Mouse (Mus musculus) MEL (cell line): Measurements from ENCODE around the gene Letm1. TPM values are rescaled to one million over a fixed set of nuclear protein-coding genes. Genes with fewer than 3 reads are reported as not detected.

Experiments
- DNase-seq: peaks from one replicate; pipeline ENCODE4 v3.0.0; 2011; ENCODE audit warnings: low read depth, low spot score
- H3K27ac ChIP-seq: 2 replicates; pipeline ENCODE4 v1.5.1; 2012; ENCODE audit warnings: low read depth, mild to moderate bottlenecking, control low read depth, low read length, moderate library complexity; ENCODE audit not compliant: control insufficient read depth
- H3K27me3 ChIP-seq, 2 experiments: fragments of 150-350 bp in 1 of 2; sonication (generic) in 1 of 2; 2 replicates each; pipeline ENCODE4 v1.6.1; 2012; ENCODE audit warnings: low read length in 2 of 2, mild to moderate bottlenecking in 2 of 2, improper control_type of control experiment in 1 of 2, moderate library complexity in 1 of 2; ENCODE audit not compliant: insufficient read depth in 2 of 2, control insufficient read depth in 1 of 2
- H3K36me3 ChIP-seq, 2 experiments: 2 replicates each; pipeline ENCODE4 v1.6.1; 2012 to 2014; ENCODE audit warnings: low read length in 2 of 2, improper control_type of control experiment in 1 of 2, inconsistent platforms in 1 of 2, mild to moderate bottlenecking in 1 of 2; ENCODE audit not compliant: insufficient read depth in 2 of 2, control insufficient read depth in 1 of 2
- H3K4me1 ChIP-seq, 2 experiments: fragments of 150-350 bp in 1 of 2; sonication (generic) in 1 of 2; 2 replicates each; pipeline ENCODE4 v1.6.1; 2012; ENCODE audit warnings: low read length in 2 of 2, improper control_type of control experiment in 1 of 2, mild to moderate bottlenecking in 1 of 2; ENCODE audit not compliant: insufficient read depth in 2 of 2, control insufficient read depth in 1 of 2
- H3K4me3 ChIP-seq, 2 experiments: fragments of 150-350 bp in 1 of 2; sonication (generic) in 1 of 2; 2 replicates each; pipeline ENCODE4 v1.5.1; 2012; ENCODE audit warnings: low read depth in 2 of 2, low read length in 2 of 2, mild to moderate bottlenecking in 2 of 2, moderate library complexity in 2 of 2, control low read depth in 1 of 2, improper control_type of control experiment in 1 of 2; ENCODE audit not compliant: control insufficient read depth in 1 of 2, insufficient read depth in 1 of 2
- H3K79me2 ChIP-seq: 2 replicates; pipeline ENCODE4 v1.6.1; 2012; ENCODE audit warnings: mild to moderate bottlenecking, low read length, moderate library complexity; ENCODE audit not compliant: control insufficient read depth, poor library complexity, insufficient read depth
- H3K9ac ChIP-seq: 2 replicates; pipeline ENCODE4 v1.6.1; 2012; ENCODE audit warnings: low read depth, mild to moderate bottlenecking, control low read depth, low read length, moderate library complexity; ENCODE audit not compliant: control insufficient read depth, poor library complexity, severe bottlenecking
- H3K9me3 ChIP-seq: fragments of 150-350 bp; sonication (generic); replicated peaks from 2 replicates; pipeline ENCODE4 v1.6.1; 2012; ENCODE audit warnings: mild to moderate bottlenecking, low read length, improper control_type of control experiment, moderate library complexity; ENCODE audit not compliant: insufficient read depth
- BHLHE40 ChIP-seq: IDR thresholded peaks from 2 replicates; pipeline ENCODE4 v1.6.1; 2012; ENCODE audit warnings: low read depth, mild to moderate bottlenecking, inconsistent platforms, low read length, improper control_type of control experiment, borderline replicate concordance
- CHD2 ChIP-seq: IDR thresholded peaks from 2 replicates; pipeline ENCODE4 v1.6.1; 2011; ENCODE audit warnings: low read length, improper control_type of control experiment
- CTCF ChIP-seq, 3 experiments: IDR thresholded peaks in 2 of 3; conservative IDR thresholded peaks in 1 of 3; 2 replicates each; pipeline ENCODE4 v1.5.1; 2011 to 2012; ENCODE audit warnings: low read length in 3 of 3, low read depth in 2 of 3, mild to moderate bottlenecking in 2 of 3, improper control_type of control experiment in 1 of 3, inconsistent platforms in 1 of 3, mixed read lengths in 1 of 3, moderate library complexity in 1 of 3; ENCODE audit not compliant: control insufficient read depth in 1 of 3, insufficient read depth in 1 of 3, poor library complexity in 1 of 3, severe bottlenecking in 1 of 3
- ELF1 ChIP-seq: IDR thresholded peaks from 2 replicates; pipeline ENCODE4 v1.6.1; 2014; ENCODE audit warnings: low read depth, mild to moderate bottlenecking, inconsistent platforms, low read length, improper control_type of control experiment, moderate library complexity
- EP300 ChIP-seq, 2 experiments: IDR thresholded peaks; 2 replicates each; pipeline ENCODE4 v1.6.1; 2011; ENCODE audit warnings: improper control_type of control experiment in 2 of 2, low read length in 2 of 2, low read depth in 1 of 2, mild to moderate bottlenecking in 1 of 2
- ETS1 ChIP-seq: IDR thresholded peaks from 2 replicates; pipeline ENCODE4 v1.6.1; 2012; ENCODE audit warnings: low read depth, mild to moderate bottlenecking, inconsistent platforms, low read length, improper control_type of control experiment, moderate library complexity
- GATA1 ChIP-seq: IDR thresholded peaks from 2 replicates; pipeline ENCODE4 v1.6.1; 2011; ENCODE audit warnings: low read depth, low read length, improper control_type of control experiment
- HCFC1 ChIP-seq: IDR thresholded peaks from 2 replicates; pipeline ENCODE4 v1.6.1; 2012; ENCODE audit warnings: low read depth, mild to moderate bottlenecking, inconsistent platforms, low read length, improper control_type of control experiment, moderate library complexity
- JUND ChIP-seq: IDR thresholded peaks from 2 replicates; pipeline ENCODE4 v1.6.1; 2011; ENCODE audit warnings: low read depth, mild to moderate bottlenecking, improper control_type of control experiment, low read length
- MAFK ChIP-seq: IDR thresholded peaks from 2 replicates; pipeline ENCODE4 v1.6.1; 2011; ENCODE audit warnings: low read depth, mild to moderate bottlenecking, low read length, improper control_type of control experiment, borderline replicate concordance
- MAX ChIP-seq: IDR thresholded peaks from 2 replicates; pipeline ENCODE4 v1.6.1; 2011; ENCODE audit warnings: low read length, improper control_type of control experiment
- MEF2A ChIP-seq: IDR thresholded peaks from 2 replicates; pipeline ENCODE4 v1.6.1; 2014; ENCODE audit warnings: low read depth, mild to moderate bottlenecking, inconsistent platforms, low read length, improper control_type of control experiment; ENCODE audit not compliant: poor library complexity, insufficient replicate concordance, severe bottlenecking; ENCODE audit errors: extremely low read depth
- MXI1 ChIP-seq: IDR thresholded peaks from 2 replicates; pipeline ENCODE4 v1.6.1; 2011; ENCODE audit warnings: mild to moderate bottlenecking, low read depth, low read length, improper control_type of control experiment
- MYB ChIP-seq: IDR thresholded peaks from 2 replicates; pipeline ENCODE4 v1.6.1; 2011; ENCODE audit warnings: mild to moderate bottlenecking, low read depth, low read length, improper control_type of control experiment
- MYC ChIP-seq: IDR thresholded peaks from 2 replicates; pipeline ENCODE4 v1.6.1; 2011; ENCODE audit warnings: low read depth, mild to moderate bottlenecking, low read length, improper control_type of control experiment, moderate library complexity
- NELFE ChIP-seq: IDR thresholded peaks from 2 replicates; pipeline ENCODE4 v1.6.1; 2011; ENCODE audit warnings: low read depth, low read length, improper control_type of control experiment
- NRF1 ChIP-seq: IDR thresholded peaks from 2 replicates; pipeline ENCODE4 v1.6.1; 2014; ENCODE audit warnings: low read depth, mild to moderate bottlenecking, inconsistent platforms, low read length, improper control_type of control experiment, moderate library complexity; ENCODE audit not compliant: poor library complexity, insufficient read depth, severe bottlenecking
- POLR2AphosphoS2 ChIP-seq: IDR thresholded peaks from 2 replicates; pipeline ENCODE4 v1.6.1; 2011; ENCODE audit warnings: low read length, improper control_type of control experiment
- POLR2AphosphoS5 ChIP-seq: IDR thresholded peaks from 2 replicates; pipeline ENCODE4 v1.6.1; 2012; ENCODE audit warnings: low read depth, borderline replicate concordance, mild to moderate bottlenecking, inconsistent platforms, low read length, moderate library complexity, mixed read lengths
- RAD21 ChIP-seq: IDR thresholded peaks from 2 replicates; pipeline ENCODE4 v1.6.1; 2011; ENCODE audit warnings: mild to moderate bottlenecking, low read depth, low read length, improper control_type of control experiment
- SIN3A ChIP-seq: IDR thresholded peaks from 2 replicates; pipeline ENCODE4 v1.6.1; 2012; ENCODE audit warnings: low read length, improper control_type of control experiment, inconsistent platforms
- TAL1 ChIP-seq: IDR thresholded peaks from 2 replicates; pipeline ENCODE4 v1.6.1; 2012; ENCODE audit warnings: mild to moderate bottlenecking, inconsistent platforms, low read length, moderate library complexity, mixed read lengths
- UBTF ChIP-seq: IDR thresholded peaks from 2 replicates; pipeline ENCODE4 v1.6.1; 2012; ENCODE audit warnings: low read depth, mild to moderate bottlenecking, inconsistent platforms, low read length, improper control_type of control experiment, moderate library complexity, borderline replicate concordance; ENCODE audit not compliant: insufficient read depth
- USF1 ChIP-seq: IDR thresholded peaks from 2 replicates; pipeline ENCODE4 v1.6.1; 2014; ENCODE audit warnings: low read depth, mild to moderate bottlenecking, inconsistent platforms, low read length, improper control_type of control experiment, moderate library complexity
- USF2 ChIP-seq, 2 experiments: IDR thresholded peaks; 2 replicates each; pipeline ENCODE4 v1.6.1; 2011 to 2012; ENCODE audit warnings: improper control_type of control experiment in 2 of 2, low read length in 2 of 2, borderline replicate concordance in 1 of 2, inconsistent platforms in 1 of 2, low read depth in 1 of 2, mild to moderate bottlenecking in 1 of 2; ENCODE audit not compliant: insufficient read depth in 1 of 2
- ZC3H11A ChIP-seq: IDR thresholded peaks from 2 replicates; pipeline ENCODE4 v1.6.1; 2012; ENCODE audit warnings: low read depth, mild to moderate bottlenecking, inconsistent platforms, low read length, improper control_type of control experiment
- ZKSCAN1 ChIP-seq: IDR thresholded peaks from 2 replicates; pipeline ENCODE4 v1.6.1; 2012; ENCODE audit warnings: low read depth, mild to moderate bottlenecking, inconsistent platforms, low read length, improper control_type of control experiment, moderate library complexity
- ZMIZ1 ChIP-seq: IDR thresholded peaks from 2 replicates; pipeline ENCODE4 v1.6.1; 2012; ENCODE audit warnings: low read depth, mild to moderate bottlenecking, inconsistent platforms, low read length, improper control_type of control experiment, moderate library complexity
- ZNF384 ChIP-seq: IDR thresholded peaks from 2 replicates; pipeline ENCODE4 v1.6.1; 2012; ENCODE audit warnings: low read depth, mild to moderate bottlenecking, inconsistent platforms, low read length, improper control_type of control experiment
- polyA plus RNA-seq, 2 experiments: library from polyadenylated mRNA; stranded (reverse) in 1 of 2; unstranded in 1 of 2; fragments of >175 nt in 1 of 2; fragments of >200 nt in 1 of 2; gene quantifications; 2 replicates each; pipeline versions ENCODE4 v1.2.1 to v1.2.4; 2012; ENCODE audit warnings: low replicate concordance in 2 of 2, low read depth in 1 of 2; ENCODE audit not compliant: insufficient read length in 2 of 2, insufficient read depth in 1 of 2, missing spikeins in 1 of 2
- total RNA-seq: library from RNA; depleted of rRNA; stranded (reverse); fragments of 300-350 nt; gene quantifications from 2 replicates; pipeline ENCODE4 v1.2.3, GENCODE M21; 2012

Letm1 gene
- total and polyA plus RNA-seq, 3 experiments = 59.5 to 127 (median 119) TPM

DNA sequence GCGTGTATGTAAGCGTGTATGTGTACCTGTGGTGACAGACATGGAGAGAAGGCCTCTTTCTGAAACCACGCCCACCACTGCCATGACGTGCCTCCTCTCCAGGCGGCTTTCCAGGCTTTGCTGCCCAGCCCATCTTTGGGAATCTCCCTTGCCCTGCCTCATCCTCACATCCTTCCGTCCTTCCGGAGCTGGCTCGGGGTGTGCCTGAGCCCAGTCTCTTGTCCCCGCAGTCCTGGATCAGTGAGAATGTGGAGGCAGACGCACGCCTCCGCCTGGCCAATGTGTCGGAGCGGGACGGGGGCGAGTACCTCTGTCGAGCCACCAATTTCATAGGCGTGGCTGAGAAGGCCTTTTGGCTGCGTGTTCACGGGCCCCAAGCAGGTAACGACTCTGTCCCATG, 51.6 kb downstream of the Letm1 start:
- Histone ChIP-seq H3K4me1 (no peaks in the 10 kb centered on the region), H3K9ac (no peak overlapping the region), H3K36me3 (no peaks in the 10 kb centered on the region), H3K27me3 (no peaks in the 10 kb centered on the region), H3K27ac (no peak overlapping the region), H3K79me2 (no peaks in the 10 kb centered on the region), H3K4me3 (no peak overlapping the region), H3K9me3 (no peaks in the 10 kb centered on the region)
- TF ChIP-seq NELFE = no peak
- TF ChIP-seq ETS1 = no peak
- TF ChIP-seq POLR2AphosphoS5 = no peak
- TF ChIP-seq POLR2AphosphoS2 = no peak
- no peak for TF ChIP-seq MAX
- TF ChIP-seq GATA1 = no peak
- no peak for TF ChIP-seq ZNF384
- no peak for TF ChIP-seq TAL1
- TF ChIP-seq MAFK = no peak
- no peak for TF ChIP-seq MYB
- TF ChIP-seq SIN3A = no peak
- no peak for TF ChIP-seq USF1
- TF ChIP-seq CHD2 = no peak
- no peak for TF ChIP-seq ZKSCAN1
- no peak for TF ChIP-seq CTCF (IDR thresholded peaks at IDR 0.05 in 2 of 3, conservative IDR thresholded peaks at IDR 0.05 in 1 of 3; ENCODE audit: control insufficient read depth in 1 of 3, insufficient read depth in 1 of 3, low read depth in 2 of 3, low read length in 3 of 3, poor library complexity in 1 of 3, severe bottlenecking in 1 of 3)
- no peak for TF ChIP-seq ELF1
- no peak for TF ChIP-seq BHLHE40
- no peak for TF ChIP-seq ZC3H11A
- no peak for TF ChIP-seq MEF2A
- TF ChIP-seq EP300 (IDR thresholded peaks at IDR 0.05; ENCODE audit: low read depth in 1 of 2, low read length in 2 of 2) = no peak
- DNase-seq = no peak

DNA sequence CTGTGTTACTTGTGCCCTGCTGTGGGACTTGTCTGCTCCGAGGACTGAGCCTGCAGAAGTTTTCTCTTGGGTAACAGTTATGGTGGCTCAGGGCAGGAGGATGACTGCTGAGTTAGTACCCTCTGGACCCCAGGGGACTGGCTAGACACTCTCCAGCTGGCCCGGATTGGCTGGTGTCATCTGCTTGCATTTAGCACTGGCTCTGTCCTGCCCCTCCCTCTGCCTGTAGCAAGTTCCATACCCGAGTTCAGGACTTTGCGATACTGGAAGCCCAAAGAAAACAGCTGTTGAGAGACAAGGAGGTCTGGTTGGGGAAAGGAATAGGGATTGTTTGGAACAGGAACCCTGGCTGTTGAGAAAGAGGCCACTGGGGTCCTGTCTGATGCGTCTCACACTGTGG, 52.1 kb downstream of the Letm1 start:
- H3K36me3 ChIP-seq = no peaks in the 10 kb centered on the region
- no peaks in the 10 kb centered on the region for H3K27me3 ChIP-seq
- no peak overlapping the region for H3K27ac ChIP-seq
- H3K4me3 ChIP-seq = no peak overlapping the region
- H3K4me1 ChIP-seq = no peaks in the 10 kb centered on the region
- TF ChIP-seq USF1 (no peak), POLR2AphosphoS2 (no peak), GATA1 (no peak), USF2 (IDR thresholded peaks at IDR 0.05; ENCODE audit: borderline replicate concordance in 1 of 2, insufficient read depth in 1 of 2, low read depth in 1 of 2, low read length in 2 of 2) (no peak), POLR2AphosphoS5 (no peak), MYB (no peak), ZMIZ1 (no peak), RAD21 (no peak), HCFC1 (no peak), UBTF (no peak), JUND (no peak), MYC (no peak), MXI1 (no peak), NRF1 (no peak), CHD2 (no peak), MAFK (no peak)
- H3K9me3 ChIP-seq = no peaks in the 10 kb centered on the region
- H3K9ac ChIP-seq = no peak overlapping the region
- H3K79me2 ChIP-seq = no peaks in the 10 kb centered on the region
- DNase-seq = no peak
